In genomic region chr7:37841549-37841948, GRCm38 (mm10) we compare ENCODE assay signal across 10 mouse cellular contexts.
DNase-seq lines count a peak whose midpoint lies in the region; ATAC-seq and TF ChIP-seq lines count a peak whose summit lies in the region.
"Had no signal": no experiment of that assay in that cellular context is flagged by ENCODE, and none has a peak within 500 bp of the region (broad histone marks: within the 10 kb centered on the region; RNA-seq: fewer than 3 reads in every experiment).

No protein-coding gene starts in this region.

- no peak overlapping the region for H3K27ac ChIP-seq in layer of hippocampus, adult 2 months
- peak overlapping the region; percentile 74; the same call in 1 of the 2 replicates for H3K27ac ChIP-seq in forebrain, embryonic 10.5 days
- no peak overlapping the region for H3K27ac ChIP-seq in hindbrain, postnatal 0 days
- H3K27ac ChIP-seq in midbrain, postnatal 0 days (ENCODE audit: low read depth, low read length): no peak overlapping the region; the same call in 1 of the 2 replicates
- H3K27ac ChIP-seq in thymus, adult 2 months (ENCODE audit: control insufficient read depth, insufficient read depth, low read length): no peak overlapping the region

- TF ChIP-seq POLR2A in thymus, adult 2 months (IDR thresholded peaks at IDR 0.05; ENCODE audit: control insufficient read depth, extremely low read depth, insufficient read depth, low read length, poor library complexity): no peak

- WGBS in forebrain, embryonic 10.5 days: 17% methylated on average over 4 of the region's 4 CpGs
- 22% methylated on average over 4 of the region's 4 CpGs for WGBS in hindbrain, postnatal 0 days
- 17% methylated on average over 4 of the region's 4 CpGs for WGBS in midbrain, postnatal 0 days
- WGBS in thymus, adult 2 months: 59% methylated on average over 4 of the region's 4 CpGs

- no peaks in the 10 kb centered on the region for H3K9me3 ChIP-seq in forebrain, embryonic 10.5 days
- no peaks in the 10 kb centered on the region for H3K9me3 ChIP-seq in hindbrain, postnatal 0 days (ENCODE audit: low read length)
- no peaks in the 10 kb centered on the region for H3K9me3 ChIP-seq in midbrain, postnatal 0 days (ENCODE audit: low read length)

- H3K9ac ChIP-seq in hindbrain, postnatal 0 days (replicated peaks; ENCODE audit: low read length): peak overlapping the region; percentile 37; the same call in 1 of the 2 replicates
- no peak overlapping the region for H3K9ac ChIP-seq in midbrain, postnatal 0 days (replicated peaks; ENCODE audit: low read length, poor library complexity, severe bottlenecking)

- no peak for DNase-seq in layer of hippocampus, adult 2 months (ENCODE audit: low spot score in 2 of 2)
- no peak for DNase-seq in layer of hippocampus, adult 9-11 months
- no peak for DNase-seq in forebrain, embryonic 10.5 days (ENCODE audit: extremely low spot score, low spot score)
- DNase-seq in hindbrain, postnatal 0 days (ENCODE audit: low spot score): no peak
- DNase-seq in midbrain, postnatal 0 days (ENCODE audit: low spot score): no peak
- DNase-seq in thymus, adult 2 months: no peak
- no peak for DNase-seq in left cerebral cortex, adult 11 months (ENCODE audit: low spot score)
- DNase-seq: adrenal gland, postnatal 25 days; cerebellum, adult 9-11 months; kidney, adult 18-20 months had no signal

- H3K36me3 ChIP-seq in forebrain, embryonic 10.5 days (replicated peaks): no peaks in the 10 kb centered on the region
- H3K36me3 ChIP-seq in hindbrain, postnatal 0 days (ENCODE audit: insufficient read depth, low read length): no peaks in the 10 kb centered on the region
- no peaks in the 10 kb centered on the region for H3K36me3 ChIP-seq in midbrain, postnatal 0 days (ENCODE audit: insufficient read depth, low read length)
- no peaks in the 10 kb centered on the region for H3K36me3 ChIP-seq in thymus, adult 2 months (ENCODE audit: control insufficient read depth, insufficient read depth, low read length)

- ATAC-seq in hindbrain, postnatal 0 days: no peak
- ATAC-seq in midbrain, postnatal 0 days (ENCODE audit: low FRiP score): no peak

- peak overlapping the region; percentile 22; the same call in 1 of the 2 replicates for H3K4me3 ChIP-seq in layer of hippocampus, adult 2 months
- peak overlapping the region; percentile 46 for H3K4me3 ChIP-seq in forebrain, embryonic 10.5 days
- no peak overlapping the region for H3K4me3 ChIP-seq in hindbrain, postnatal 0 days (ENCODE audit: low read length)
- no peak overlapping the region for H3K4me3 ChIP-seq in midbrain, postnatal 0 days (ENCODE audit: low read depth, low read length)
- no peak overlapping the region for H3K4me3 ChIP-seq in thymus, adult 2 months (ENCODE audit: control insufficient read depth, insufficient read depth, low read length)

- TF ChIP-seq CTCF in layer of hippocampus, adult 2 months (conservative IDR thresholded peaks at IDR 0.05): no peak
- TF ChIP-seq CTCF in hindbrain, postnatal 0 days (IDR thresholded peaks at IDR 0.05; ENCODE audit: low read depth): no peak
- no peak for TF ChIP-seq CTCF in midbrain, postnatal 0 days (IDR thresholded peaks at IDR 0.05)
- no peak for TF ChIP-seq CTCF in thymus, adult 2 months (IDR thresholded peaks at IDR 0.05; ENCODE audit: borderline replicate concordance, control insufficient read depth, extremely low read depth, insufficient read depth, low read length, poor library complexity)

- H3K4me1 ChIP-seq in forebrain, embryonic 10.5 days: peaks cover 17% of the 10 kb centered on the region
- peaks cover 9% of the 10 kb centered on the region; the same call in 1 of the 2 replicates for H3K4me1 ChIP-seq in hindbrain, postnatal 0 days (ENCODE audit: insufficient read depth, low read length)
- H3K4me1 ChIP-seq in midbrain, postnatal 0 days (ENCODE audit: insufficient read depth, low read length): peaks cover 5% of the 10 kb centered on the region; the same call in 1 of the 2 replicates
- H3K4me1 ChIP-seq in thymus, adult 2 months (replicated peaks; ENCODE audit: control insufficient read depth, insufficient read depth, low read length): no peaks in the 10 kb centered on the region

- H3K27me3 ChIP-seq in forebrain, embryonic 10.5 days (ENCODE audit: poor library complexity, severe bottlenecking): 0 out of 2 replicates have a peak, but pooled peaks cover 3% of the 10 kb centered on the region
- H3K27me3 ChIP-seq in hindbrain, postnatal 0 days (ENCODE audit: insufficient read depth, low read length): no peaks in the 10 kb centered on the region
- no peaks in the 10 kb centered on the region for H3K27me3 ChIP-seq in midbrain, postnatal 0 days (ENCODE audit: insufficient read depth, low read length)
- no peaks in the 10 kb centered on the region for H3K27me3 ChIP-seq in thymus, adult 2 months (ENCODE audit: control insufficient read depth, insufficient read depth, low read length)

- peak overlapping the region; percentile 51 for H3K4me2 ChIP-seq in hindbrain, postnatal 0 days (ENCODE audit: low read depth, low read length)
- H3K4me2 ChIP-seq in midbrain, postnatal 0 days (ENCODE audit: low read depth, low read length, poor library complexity, severe bottlenecking): peak overlapping the region; percentile 37

Comparison
In these comparisons a context has a peak if more than half of its experiments do, and no peak if none do; other contexts are left out.
1. H3K4me3 ChIP-seq: peak in layer of hippocampus, adult 2 months (single experiment) and forebrain, embryonic 10.5 days (single experiment); none in hindbrain, postnatal 0 days (single experiment), midbrain, postnatal 0 days (single experiment) and thymus, adult 2 months (single experiment).